Mouse (Mus musculus): Measurements from ENCODE around the gene Stkld1. TPM values are rescaled to one million over a fixed set of nuclear protein-coding genes. Genes with fewer than 3 reads are reported as not detected.
"Not testable (repeated sequence)": the region's sequence is repeated elsewhere in the genome, so short reads cannot be mapped to it uniquely, and the experiment has no call there.

Gene Stkld1
- total RNA-seq (2014; fragmentation: Nextera tagmentation) (not detected in 2 replicates), total RNA-seq (2017) (not detected in 2 replicates)

GRCm38 (mm10) chr2:26933304-26934055 lies at the start of gene Stkld1, which contains the start of gene Surf4:
Gene Stkld1, plus strand, starts transcription at chr2:26934047.
Gene Surf4, minus strand, starts transcription at chr2:26933928.
- ATAC-seq (replicated peaks; ENCODE audit: low FRiP score, low TSS enrichment, poor library complexity, severe bottlenecking) = peak; percentile 93

DNA sequence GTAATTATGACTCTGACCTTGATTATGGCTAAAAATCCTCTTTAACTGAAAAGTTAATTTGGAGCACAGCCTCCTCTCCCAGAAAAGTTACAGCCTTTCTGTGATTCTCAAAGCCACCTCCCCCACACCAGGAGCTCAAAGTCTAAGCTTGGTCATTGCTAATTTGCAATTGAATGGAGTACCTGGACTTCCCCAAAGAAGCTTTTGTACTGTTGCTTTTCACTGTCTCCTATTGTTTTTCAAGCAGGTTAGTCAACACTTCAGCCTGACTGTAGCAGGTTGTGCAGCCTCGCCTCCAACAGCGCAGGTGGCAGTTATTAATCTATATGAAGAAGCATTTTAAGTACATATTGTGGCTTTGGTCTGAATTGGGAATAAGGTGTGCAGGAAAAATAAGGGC lies 48.3 kb upstream of the Stkld1 start:
- ATAC-seq (replicated peaks; ENCODE audit: low FRiP score, low TSS enrichment, poor library complexity, severe bottlenecking) = not testable (repeated sequence)

DNA sequence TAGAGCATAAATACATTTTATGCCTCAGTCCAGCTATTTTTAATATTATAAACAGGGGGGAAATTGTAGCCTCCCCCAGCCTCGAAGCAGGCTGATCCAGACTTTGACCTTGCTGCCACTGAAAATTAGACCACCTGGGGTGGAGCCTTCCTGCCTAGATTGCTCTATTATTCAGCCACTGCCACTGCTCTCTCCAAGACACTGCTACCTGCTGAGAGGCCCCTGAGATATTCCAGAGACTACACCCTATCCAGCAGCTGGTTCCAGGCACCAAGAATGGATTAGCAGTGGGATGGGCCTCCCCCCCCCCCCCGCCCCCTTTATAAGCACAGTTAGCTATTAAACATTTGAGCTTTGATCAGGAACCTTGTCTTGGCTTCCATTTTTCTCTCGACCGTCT lies 47.7 kb upstream of the Stkld1 start:
- ATAC-seq (replicated peaks; ENCODE audit: low FRiP score, low TSS enrichment, poor library complexity, severe bottlenecking) = not testable (repeated sequence)

DNA sequence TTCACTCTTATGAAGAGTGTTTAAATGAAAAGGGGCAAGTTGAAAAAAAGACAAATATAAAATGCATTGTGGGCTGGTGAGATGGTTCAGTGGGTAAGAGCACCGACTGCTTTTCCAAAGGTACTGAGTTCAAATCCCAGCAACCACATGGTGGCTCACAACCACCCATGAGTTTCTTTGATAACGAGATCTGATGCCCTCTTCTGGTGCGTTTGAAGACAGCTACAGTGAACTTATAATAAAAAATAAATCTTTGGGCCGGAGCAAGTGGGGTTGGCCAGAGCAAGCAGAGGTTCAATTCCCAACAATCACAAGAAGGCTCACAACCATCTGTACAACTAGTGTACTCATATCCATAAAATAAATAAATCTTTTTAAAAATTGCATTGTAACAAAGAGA lies 37.9 kb upstream of the Stkld1 start:
- no peak for ATAC-seq (replicated peaks; ENCODE audit: low FRiP score, low TSS enrichment, poor library complexity, severe bottlenecking)

DNA sequence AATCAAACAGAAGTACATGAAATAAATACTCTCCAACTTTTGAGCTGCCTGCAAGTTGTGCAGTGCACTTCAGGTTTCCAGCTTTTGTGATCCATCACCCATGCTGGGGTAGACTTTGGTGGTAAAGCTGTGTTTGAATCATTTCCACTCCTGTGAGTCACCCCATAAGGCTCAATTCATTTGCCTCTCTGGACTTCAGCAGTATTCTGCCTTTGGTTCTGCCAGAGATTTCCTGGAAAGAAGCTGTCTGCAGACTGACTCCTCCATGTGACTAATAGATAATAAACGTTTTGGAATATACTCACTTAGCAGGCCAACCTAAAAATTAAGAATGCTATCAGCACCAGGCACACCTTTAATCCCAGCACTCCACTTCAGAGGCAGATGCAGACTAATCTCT lies 33.1 kb upstream of the Stkld1 start:
- no peak for ATAC-seq (replicated peaks; ENCODE audit: low FRiP score, low TSS enrichment, poor library complexity, severe bottlenecking)

DNA sequence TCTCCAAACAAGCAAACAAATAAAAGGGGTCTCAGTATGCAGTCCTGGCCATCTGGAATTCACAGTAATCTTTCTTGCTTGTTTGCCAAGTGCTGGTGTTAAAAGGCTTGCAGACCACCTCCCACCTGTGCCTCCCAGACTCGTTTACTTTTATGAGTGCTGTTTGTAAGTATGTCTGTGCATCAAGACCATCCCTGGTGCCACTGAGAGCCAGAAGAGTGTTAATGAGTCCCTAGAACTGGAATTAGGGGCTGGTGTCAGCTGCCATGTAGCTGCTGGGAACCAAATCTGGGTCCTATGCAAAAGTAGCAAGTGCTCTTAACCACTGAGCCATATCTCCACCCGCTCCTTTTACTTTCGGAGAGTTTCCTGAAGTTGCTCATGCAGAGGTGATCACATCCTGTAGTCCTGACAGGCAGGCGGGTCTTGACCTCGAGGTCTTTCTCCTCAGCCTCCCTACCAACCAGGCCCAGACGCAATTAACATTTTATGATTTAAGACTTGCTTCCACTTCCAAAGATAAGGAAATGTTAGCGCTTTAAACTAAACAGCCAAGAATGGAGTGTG lies 31.9 kb upstream of the Stkld1 start:
- ATAC-seq (replicated peaks; ENCODE audit: low FRiP score, low TSS enrichment, poor library complexity, severe bottlenecking) = no peak

DNA sequence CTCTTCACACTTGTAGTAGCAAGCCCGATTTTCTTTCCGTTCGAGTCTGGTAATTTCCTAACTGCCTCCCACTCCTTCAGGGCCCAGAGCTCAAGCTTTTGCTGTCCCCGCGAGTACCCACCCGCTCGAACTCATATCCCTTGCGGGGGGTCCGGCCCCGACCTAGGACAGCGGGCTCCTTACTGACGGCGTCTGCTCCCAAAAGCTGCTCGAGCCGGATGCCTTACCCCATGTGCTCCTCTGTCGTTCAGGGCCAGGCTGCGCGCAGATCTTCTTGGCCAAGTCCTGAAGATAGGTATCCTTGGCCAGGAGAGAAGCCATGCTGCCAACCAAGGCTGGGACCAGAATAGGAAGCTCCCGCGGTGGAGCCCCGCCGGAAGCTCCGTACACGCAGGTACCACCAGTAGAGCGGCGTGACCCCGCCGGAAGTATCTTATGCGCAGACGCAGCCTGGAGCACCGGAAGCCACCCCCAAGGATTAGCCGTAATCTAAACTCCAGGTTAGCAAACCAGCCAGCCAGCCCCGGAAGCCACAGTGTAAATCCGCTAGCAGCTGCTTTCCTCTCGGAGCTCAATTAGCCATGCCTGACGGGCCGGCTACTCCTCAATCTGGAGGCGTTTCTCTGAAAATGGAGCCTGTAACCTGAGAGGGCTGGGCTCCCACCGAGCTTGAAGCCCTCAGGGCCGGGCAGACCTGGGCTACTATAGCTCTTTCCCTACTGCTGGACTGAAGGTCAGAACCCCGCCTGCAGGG lies 31.2 kb upstream of the Stkld1 start, which contains the start of gene Surf6:
Gene Surf6, minus strand, starts transcription at position 413 of the 754 bp plus-strand sequence.
- peak; percentile 97 for ATAC-seq (replicated peaks; ENCODE audit: low FRiP score, low TSS enrichment, poor library complexity, severe bottlenecking)

DNA sequence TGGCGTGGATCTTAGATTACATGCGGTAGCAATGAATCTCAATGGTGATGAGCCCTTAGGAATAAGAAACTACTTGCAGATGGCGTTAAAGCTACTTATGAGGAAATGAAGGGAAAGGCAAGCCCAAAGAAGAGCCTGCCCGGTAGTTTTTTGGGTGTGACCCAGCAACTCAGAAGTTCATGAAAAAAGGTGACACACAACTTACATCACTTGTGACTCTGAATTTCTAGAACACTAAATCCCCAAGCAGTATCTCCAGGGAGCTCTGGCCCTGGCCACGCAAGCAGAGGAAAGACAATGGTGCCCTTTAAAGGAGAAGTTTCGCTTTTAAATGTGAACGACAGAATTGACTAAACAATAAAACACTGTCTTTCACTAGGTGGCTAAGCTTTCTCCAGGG lies 30.5 kb upstream of the Stkld1 start:
- ATAC-seq (replicated peaks; ENCODE audit: low FRiP score, low TSS enrichment, poor library complexity, severe bottlenecking) = no peak

GRCm38 (mm10) chr2:26905936-26906335 lies 27.9 kb upstream of the Stkld1 start:
- no peak for ATAC-seq (replicated peaks; ENCODE audit: low FRiP score, low TSS enrichment, poor library complexity, severe bottlenecking)

GRCm38 (mm10) chr2:26906431-26906830 lies 27.4 kb upstream of the Stkld1 start:
- ATAC-seq (replicated peaks; ENCODE audit: low FRiP score, low TSS enrichment, poor library complexity, severe bottlenecking) = no peak

- no peak for ATAC-seq (replicated peaks; ENCODE audit: low FRiP score, low TSS enrichment, poor library complexity, severe bottlenecking)
These were observed 26.7 kb upstream of the Stkld1 start for GRCm38 (mm10) chr2:26907109-26907508.

DNA sequence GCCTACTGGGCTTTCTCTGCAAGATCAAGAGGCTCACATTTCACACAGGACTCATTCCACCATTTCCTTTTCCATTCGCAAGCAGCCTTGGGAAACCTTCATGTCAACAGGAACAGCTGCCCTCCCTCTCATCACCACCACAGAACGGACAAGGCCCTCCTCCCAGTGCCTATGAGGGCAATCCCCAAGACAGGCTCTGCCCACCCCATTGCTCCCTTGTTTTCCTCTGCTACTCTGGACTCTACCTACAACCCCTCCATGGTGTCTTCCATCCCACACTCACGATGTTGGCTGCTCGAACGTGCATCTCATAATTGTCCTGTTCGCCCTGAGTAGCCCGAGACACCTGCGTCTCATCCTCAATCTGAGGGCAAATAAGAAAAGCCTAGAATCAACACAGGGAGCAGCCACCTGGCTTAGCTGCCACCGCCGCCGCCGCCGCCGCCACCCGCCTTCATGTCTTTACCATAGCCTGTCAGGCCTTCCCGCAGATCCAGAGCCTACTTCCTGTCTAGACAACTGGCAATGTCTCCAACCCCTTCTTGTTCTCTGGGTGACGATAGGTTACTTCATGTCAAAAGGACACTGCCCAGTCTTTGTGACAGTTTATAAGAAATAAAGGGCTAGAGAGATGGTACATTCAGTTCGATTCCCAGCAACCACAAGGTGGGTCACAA lies 25.0 kb upstream of the Stkld1 start:
- ATAC-seq (replicated peaks; ENCODE audit: low FRiP score, low TSS enrichment, poor library complexity, severe bottlenecking) = no peak

DNA sequence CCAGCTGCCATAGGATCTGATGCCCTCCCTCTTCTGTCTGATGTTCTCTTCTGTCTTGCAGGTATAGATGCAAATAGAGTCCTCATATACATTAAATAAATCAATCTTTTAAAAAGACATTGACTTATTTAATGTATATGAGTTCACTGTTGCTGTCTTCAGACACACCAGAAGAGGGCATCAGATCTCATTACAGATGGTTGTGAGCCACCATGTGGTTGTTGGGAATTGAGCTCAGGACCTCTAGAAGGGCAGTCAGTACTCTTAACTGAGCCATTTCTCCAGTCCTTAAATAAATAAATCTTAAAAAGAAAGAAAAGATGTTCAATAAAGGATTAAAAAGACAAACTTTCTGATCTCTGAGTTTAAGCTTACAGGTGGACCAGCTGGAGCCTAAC lies 24.5 kb upstream of the Stkld1 start:
- no peak for ATAC-seq (replicated peaks; ENCODE audit: low FRiP score, low TSS enrichment, poor library complexity, severe bottlenecking)

GRCm38 (mm10) chr2:26910124-26910993 lies 23.5 kb upstream of the Stkld1 start, which contains the start of the genes Med22 and Rpl7a:
Gene Med22, minus strand, starts transcription at chr2:26910677.
Gene Rpl7a, plus strand, starts transcription at chr2:26910764.
- peak; percentile 81 for ATAC-seq (replicated peaks; ENCODE audit: low FRiP score, low TSS enrichment, poor library complexity, severe bottlenecking)

- peak; percentile 46 for ATAC-seq (replicated peaks; ENCODE audit: low FRiP score, low TSS enrichment, poor library complexity, severe bottlenecking)
These were observed 22.7 kb upstream of the Stkld1 start for GRCm38 (mm10) chr2:26910994-26911765.

DNA sequence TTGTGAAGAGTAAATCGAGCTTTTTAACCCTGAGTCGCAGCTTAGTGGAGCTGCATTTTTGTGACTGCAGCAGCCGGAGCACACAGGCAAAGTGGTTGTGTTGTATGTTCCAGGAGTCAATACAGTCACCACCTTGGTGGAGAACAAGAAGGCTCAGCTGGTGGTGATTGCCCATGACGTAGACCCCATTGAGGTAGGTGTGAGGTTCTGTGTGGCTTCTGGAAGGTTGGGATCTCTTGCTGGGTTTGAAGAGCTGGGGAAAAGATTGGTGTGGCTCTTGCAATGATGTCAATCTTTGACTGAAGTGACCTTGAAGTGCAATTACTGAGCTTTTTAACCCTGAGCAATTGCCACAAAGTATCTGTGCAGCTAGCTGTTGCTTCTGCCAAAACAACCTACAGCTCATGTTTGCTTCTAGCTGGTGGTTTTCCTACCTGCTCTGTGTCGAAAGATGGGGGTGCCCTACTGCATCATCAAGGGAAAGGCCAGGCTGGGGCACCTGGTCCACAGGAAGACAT lies 21.5 kb upstream of the Stkld1 start:
- ATAC-seq (replicated peaks; ENCODE audit: low FRiP score, low TSS enrichment, poor library complexity, severe bottlenecking) = no peak

GRCm38 (mm10) chr2:26913416-26914147 lies 20.3 kb upstream of the Stkld1 start:
- no peak for ATAC-seq (replicated peaks; ENCODE audit: low FRiP score, low TSS enrichment, poor library complexity, severe bottlenecking)

Measured in megakaryocyte-erythroid progenitor cell, adult 5-6 weeks (primary cell).